Mouse (Mus musculus): ENCODE measurements around the gene Mdga1. TPM values are rescaled to one million over a fixed set of nuclear protein-coding genes. Genes with fewer than 3 reads are reported as not detected.

Mdga1 gene
- polyA plus RNA-seq, 1 experiment from 2014 or later = 1.9 TPM

DNA sequence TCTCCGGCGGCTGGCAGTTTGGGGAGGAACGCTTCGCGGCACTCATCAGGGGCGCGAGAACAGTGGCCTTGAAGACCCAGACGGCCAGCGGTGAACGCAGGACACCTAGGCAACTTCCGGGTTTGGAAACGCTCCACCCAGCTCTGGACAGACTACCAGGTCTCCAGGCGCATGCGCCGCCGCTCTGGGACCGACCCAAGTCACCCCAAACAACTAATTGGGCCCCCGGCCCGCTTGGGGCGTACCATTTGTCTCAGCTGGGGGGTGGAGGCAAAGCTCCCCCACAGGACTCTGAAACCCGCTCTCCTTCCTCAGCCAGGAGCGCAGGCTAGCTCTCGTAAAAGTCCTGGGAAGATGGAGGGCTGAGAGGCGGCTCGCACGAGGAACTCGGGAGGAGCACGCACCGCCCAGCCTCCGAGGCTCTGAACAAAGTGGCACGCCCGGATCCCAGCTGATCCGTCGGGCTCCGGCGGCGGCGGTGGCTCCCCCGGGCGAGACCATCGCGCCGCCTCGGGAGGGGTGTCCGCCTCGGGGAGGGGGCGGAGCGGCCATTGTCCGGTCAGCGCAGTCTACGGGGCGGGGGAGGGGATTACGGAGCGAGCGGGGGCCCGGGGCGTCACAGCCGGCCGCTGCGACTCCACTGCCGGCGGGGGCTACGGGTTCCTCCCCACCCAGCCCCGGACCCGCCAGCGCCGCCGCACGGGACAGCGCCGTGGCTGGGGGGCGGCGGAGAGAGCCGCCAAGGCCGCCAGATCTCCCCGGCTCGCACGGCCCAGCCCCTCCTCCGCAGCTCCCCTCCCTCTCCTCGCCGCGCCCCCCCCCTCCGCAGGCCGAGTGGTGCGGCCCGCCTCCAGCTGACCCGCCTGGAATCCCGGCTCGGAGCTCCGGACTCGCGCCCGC, 34.6 kb upstream of the Mdga1 start, which contains the start of gene Zfand3:
TSS of gene Zfand3 (plus strand) at position 531 of the 900 bp plus-strand sequence.
- H3K4me2 ChIP-seq (ENCODE audit: low read depth, severe bottlenecking) = peak within 1 kb of the TSS; percentile 73
- peak within 1 kb of the TSS; percentile 97 for H3K9ac ChIP-seq (ENCODE audit: low read length)
- H3K27me3 ChIP-seq (ENCODE audit: control insufficient read depth, insufficient read depth, low read length) = no peaks in the 10 kb centered on the region
- H3K27ac ChIP-seq (replicated peaks; ENCODE audit: low read depth, low read length) = peak within 1 kb of the TSS; percentile 99
- no peaks in the 10 kb centered on the region for H3K36me3 ChIP-seq (ENCODE audit: control insufficient read depth, insufficient read depth, low read length)
- no peaks in the 10 kb centered on the region for H3K9me3 ChIP-seq (ENCODE audit: control insufficient read depth, low read length)
- WGBS = under 1% methylated on average over 63 of the region's 93 CpGs
- H3K4me3 ChIP-seq (ENCODE audit: low read depth, low read length) = peak within 1 kb of the TSS; percentile 96
- peaks cover 20% of the 10 kb centered on the region for H3K4me1 ChIP-seq (ENCODE audit: control insufficient read depth, insufficient read depth, low read length)
- DNase-seq (ENCODE audit: low spot score) (peak; percentile 98), ATAC-seq (ENCODE audit: insufficient number of reproducible peaks, low FRiP score, low TSS enrichment, low read depth) (peak; percentile 92)

DNA sequence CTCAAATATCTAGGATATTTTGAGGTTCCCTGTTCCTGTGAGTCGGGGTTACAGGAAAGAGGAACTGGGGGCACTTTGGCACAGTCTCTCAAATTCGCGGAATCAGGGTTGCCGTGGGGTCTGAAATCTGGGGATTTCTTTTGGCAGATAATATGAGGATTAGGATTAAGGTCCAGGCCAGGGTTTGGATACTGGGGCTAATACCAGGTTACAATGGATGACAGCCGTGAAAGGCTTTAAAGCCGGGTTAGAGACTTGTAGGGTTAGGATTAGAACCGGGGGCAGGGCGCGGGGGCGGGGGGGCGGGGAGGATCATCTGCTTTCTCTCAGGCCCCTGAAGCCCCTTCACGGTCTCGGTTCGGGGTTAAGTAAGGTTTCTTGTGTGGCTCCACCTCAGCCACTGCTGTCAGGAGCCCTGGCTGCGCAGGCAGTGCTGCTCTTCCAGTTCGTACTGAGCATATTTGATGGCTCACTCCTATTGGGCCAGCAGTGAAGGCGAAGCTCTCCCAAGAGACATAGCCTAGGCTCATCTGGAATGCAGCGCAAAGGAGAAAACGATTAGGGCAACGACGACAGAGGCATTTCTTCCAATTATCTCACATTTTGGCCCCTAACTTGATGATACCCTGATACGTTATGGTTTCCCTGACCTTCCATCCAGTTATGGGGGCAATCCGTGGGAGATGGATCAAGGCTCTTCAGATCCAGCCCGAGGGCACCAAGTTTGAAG, 28.8 kb upstream of the Mdga1 start:
- 0 out of 2 replicates have a peak, but pooled peaks cover 2% of the 10 kb centered on the region for H3K4me1 ChIP-seq (ENCODE audit: control insufficient read depth, insufficient read depth, low read length)
- 81% methylated on average over 24 of the region's 24 CpGs for WGBS
- H3K4me3 ChIP-seq (ENCODE audit: low read depth, low read length) = no peak overlapping the region
- no peak overlapping the region for H3K4me2 ChIP-seq (ENCODE audit: low read depth, severe bottlenecking)
- no peaks in the 10 kb centered on the region for H3K9me3 ChIP-seq (ENCODE audit: control insufficient read depth, low read length)
- no peaks in the 10 kb centered on the region for H3K27me3 ChIP-seq (ENCODE audit: control insufficient read depth, insufficient read depth, low read length)
- no peaks in the 10 kb centered on the region for H3K36me3 ChIP-seq (ENCODE audit: control insufficient read depth, insufficient read depth, low read length)
- no peak for ATAC-seq (ENCODE audit: insufficient number of reproducible peaks, low FRiP score, low TSS enrichment, low read depth)
- H3K9ac ChIP-seq (ENCODE audit: low read length) = no peak overlapping the region
- DNase-seq (ENCODE audit: low spot score) = no peak
- H3K27ac ChIP-seq (replicated peaks; ENCODE audit: low read depth, low read length) = no peak overlapping the region

DNA sequence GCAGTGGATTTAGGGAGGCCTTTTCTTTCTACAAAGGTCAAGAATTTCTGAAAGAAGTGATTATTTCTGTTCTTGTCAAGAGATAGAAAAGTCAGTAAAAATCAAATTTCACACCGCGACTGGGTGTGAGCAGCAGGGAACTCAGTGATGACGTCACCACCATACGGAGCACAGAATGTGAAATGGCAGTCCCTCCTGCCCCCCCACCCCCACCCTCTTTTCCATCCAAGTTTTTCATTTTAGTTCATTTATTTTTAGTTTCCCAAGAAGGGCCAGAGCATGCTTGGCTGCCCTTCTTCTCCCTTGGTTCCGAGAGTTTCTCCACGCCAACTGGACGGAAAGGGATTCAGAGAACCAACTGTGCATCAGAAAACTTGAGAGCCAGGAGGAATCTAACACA, 27.8 kb upstream of the Mdga1 start:
- no peak for DNase-seq (ENCODE audit: low spot score)
- no peak overlapping the region for H3K4me2 ChIP-seq (ENCODE audit: low read depth, severe bottlenecking)
- whole genome bisulfite sequencing = 87% methylated on average over 7 of the region's 7 CpGs

DNA sequence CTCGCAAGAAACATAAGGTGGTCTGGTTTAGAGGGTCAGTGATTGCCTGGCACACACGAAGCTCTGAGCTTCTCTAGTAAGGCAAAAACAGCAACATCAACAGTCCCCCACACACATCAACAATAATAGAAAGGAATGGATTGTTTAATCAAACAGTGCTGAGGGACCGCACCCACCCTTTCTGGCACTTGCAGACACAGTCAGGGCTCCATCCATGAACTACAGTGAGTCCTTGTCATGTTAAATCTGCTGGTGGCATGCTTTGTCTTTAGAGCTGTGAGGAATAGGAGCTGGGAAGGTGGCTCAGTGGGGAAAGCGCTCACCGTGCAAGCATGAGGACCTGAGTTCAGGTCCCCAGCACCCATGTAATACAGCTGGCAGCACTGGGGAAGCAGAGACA, 26.1 kb upstream of the Mdga1 start:
- Histone ChIP-seq H3K4me1 (ENCODE audit: control insufficient read depth, insufficient read depth, low read length) (no peaks in the 10 kb centered on the region), H3K9me3 (ENCODE audit: control insufficient read depth, low read length) (no peaks in the 10 kb centered on the region), H3K4me3 (ENCODE audit: low read depth, low read length) (no peak overlapping the region), H3K9ac (ENCODE audit: low read length) (no peak overlapping the region), H3K27ac (replicated peaks; ENCODE audit: low read depth, low read length) (no peak overlapping the region), H3K4me2 (ENCODE audit: low read depth, severe bottlenecking) (no peak overlapping the region), H3K36me3 (ENCODE audit: control insufficient read depth, insufficient read depth, low read length) (no peaks in the 10 kb centered on the region), H3K27me3 (ENCODE audit: control insufficient read depth, insufficient read depth, low read length) (no peaks in the 10 kb centered on the region)
- DNase-seq (ENCODE audit: low spot score) (no peak), ATAC-seq (ENCODE audit: insufficient number of reproducible peaks, low FRiP score, low TSS enrichment, low read depth) (no peak)
- 88% methylated on average over 5 of the region's 5 CpGs for WGBS

More for the DNA sequence above, 27.8 kb upstream of the Mdga1 start:
- Histone ChIP-seq H3K27ac (replicated peaks; ENCODE audit: low read depth, low read length) (no peak overlapping the region), H3K9ac (ENCODE audit: low read length) (no peak overlapping the region), H3K4me1 (ENCODE audit: control insufficient read depth, insufficient read depth, low read length) (no peaks in the 10 kb centered on the region), H3K4me3 (ENCODE audit: low read depth, low read length) (no peak overlapping the region), H3K9me3 (ENCODE audit: control insufficient read depth, low read length) (no peaks in the 10 kb centered on the region), H3K27me3 (ENCODE audit: control insufficient read depth, insufficient read depth, low read length) (no peaks in the 10 kb centered on the region), H3K36me3 (ENCODE audit: control insufficient read depth, insufficient read depth, low read length) (no peaks in the 10 kb centered on the region)
- no peak for ATAC-seq (ENCODE audit: insufficient number of reproducible peaks, low FRiP score, low TSS enrichment, low read depth)

DNA sequence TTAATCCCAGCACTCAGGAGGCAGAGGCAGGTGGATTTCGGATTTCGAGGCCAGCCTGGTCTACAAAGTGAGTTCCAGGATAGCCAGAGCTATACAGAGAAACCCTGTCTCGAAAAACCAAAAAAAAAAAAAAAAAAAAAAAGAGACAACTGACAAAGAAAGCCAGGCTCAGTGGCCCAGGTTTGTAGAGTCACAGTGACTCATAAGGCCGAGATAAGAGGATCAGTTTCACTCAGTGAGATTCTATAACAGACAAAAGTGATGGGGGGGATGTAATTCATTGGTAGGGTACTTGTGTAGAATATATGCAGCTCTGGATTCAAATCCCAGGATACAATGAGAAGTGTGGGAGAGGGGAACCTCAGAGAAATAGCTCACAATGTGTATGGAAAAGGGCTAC, 24.6 kb upstream of the Mdga1 start:
- DNase-seq (ENCODE audit: low spot score) (no peak), ATAC-seq (ENCODE audit: insufficient number of reproducible peaks, low FRiP score, low TSS enrichment, low read depth) (no peak)
- Histone ChIP-seq H3K4me2 (ENCODE audit: low read depth, severe bottlenecking) (no peak overlapping the region), H3K27me3 (ENCODE audit: control insufficient read depth, insufficient read depth, low read length) (no peaks in the 10 kb centered on the region), H3K9ac (ENCODE audit: low read length) (no peak overlapping the region), H3K4me1 (ENCODE audit: control insufficient read depth, insufficient read depth, low read length) (no peaks in the 10 kb centered on the region), H3K9me3 (ENCODE audit: control insufficient read depth, low read length) (no peaks in the 10 kb centered on the region), H3K27ac (replicated peaks; ENCODE audit: low read depth, low read length) (no peak overlapping the region), H3K4me3 (ENCODE audit: low read depth, low read length) (no peak overlapping the region), H3K36me3 (ENCODE audit: control insufficient read depth, insufficient read depth, low read length) (no peaks in the 10 kb centered on the region)
- WGBS = 81% methylated on average over 4 of the region's 4 CpGs

DNA sequence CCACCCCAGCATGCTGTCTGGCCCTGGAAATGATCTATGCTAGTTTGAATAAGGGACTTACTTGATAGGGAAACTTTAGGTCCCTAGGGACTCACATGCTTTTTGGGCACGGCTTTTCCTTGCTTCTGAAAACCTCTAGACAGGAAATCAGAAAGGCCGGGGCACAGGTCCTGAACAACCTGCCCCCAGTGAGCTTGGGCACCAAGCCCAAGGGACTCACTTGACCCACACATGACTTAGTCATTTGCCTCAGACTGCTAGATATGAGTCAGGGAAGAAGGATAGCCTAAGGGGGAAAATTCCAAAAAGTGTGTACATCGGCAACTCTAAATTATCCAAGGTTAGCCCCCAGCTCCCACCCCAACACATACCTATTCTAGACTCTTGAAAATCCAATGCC, 24.1 kb upstream of the Mdga1 start:
- H3K4me1 ChIP-seq (ENCODE audit: control insufficient read depth, insufficient read depth, low read length) = no peaks in the 10 kb centered on the region
- no peak overlapping the region for H3K4me2 ChIP-seq (ENCODE audit: low read depth, severe bottlenecking)
- no peak overlapping the region for H3K4me3 ChIP-seq (ENCODE audit: low read depth, low read length)
- no peak overlapping the region for H3K9ac ChIP-seq (ENCODE audit: low read length)
- H3K27me3 ChIP-seq (ENCODE audit: control insufficient read depth, insufficient read depth, low read length) = no peaks in the 10 kb centered on the region
- H3K27ac ChIP-seq (replicated peaks; ENCODE audit: low read depth, low read length) = no peak overlapping the region
- DNase-seq (ENCODE audit: low spot score) = no peak
- H3K9me3 ChIP-seq (ENCODE audit: control insufficient read depth, low read length) = no peaks in the 10 kb centered on the region
- 82% methylated on average over 3 of the region's 3 CpGs for WGBS
- no peak for ATAC-seq (ENCODE audit: insufficient number of reproducible peaks, low FRiP score, low TSS enrichment, low read depth)
- no peaks in the 10 kb centered on the region for H3K36me3 ChIP-seq (ENCODE audit: control insufficient read depth, insufficient read depth, low read length)

DNA sequence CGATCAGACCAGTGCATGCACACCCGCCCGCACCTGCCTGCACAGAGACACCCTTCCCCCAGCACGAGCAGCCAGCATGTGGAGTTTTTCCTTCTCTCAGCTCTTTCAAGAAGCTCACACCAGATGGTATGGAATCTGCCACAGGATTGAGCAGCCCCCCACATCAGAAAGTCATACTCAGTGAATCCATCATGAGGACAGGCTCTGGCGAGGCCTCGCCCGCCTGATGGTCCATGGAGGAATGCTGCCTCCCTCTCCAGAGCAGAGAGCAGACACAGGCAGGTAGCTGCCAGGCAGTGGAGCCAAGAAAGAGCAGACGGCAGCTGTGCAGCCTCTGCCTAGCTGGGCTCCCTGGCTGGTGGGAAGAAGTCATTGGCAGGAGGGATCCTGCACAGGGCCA, 23.6 kb upstream of the Mdga1 start:
- H3K4me3 ChIP-seq (ENCODE audit: low read depth, low read length) = no peak overlapping the region
- ATAC-seq (ENCODE audit: insufficient number of reproducible peaks, low FRiP score, low TSS enrichment, low read depth) = no peak
- WGBS = 76% methylated on average over 8 of the region's 8 CpGs
- no peak overlapping the region for H3K27ac ChIP-seq (replicated peaks; ENCODE audit: low read depth, low read length)
- no peaks in the 10 kb centered on the region for H3K27me3 ChIP-seq (ENCODE audit: control insufficient read depth, insufficient read depth, low read length)
- no peak overlapping the region for H3K4me2 ChIP-seq (ENCODE audit: low read depth, severe bottlenecking)
- DNase-seq (ENCODE audit: low spot score) = no peak
- H3K9me3 ChIP-seq (ENCODE audit: control insufficient read depth, low read length) = no peaks in the 10 kb centered on the region
- H3K4me1 ChIP-seq (ENCODE audit: control insufficient read depth, insufficient read depth, low read length) = no peaks in the 10 kb centered on the region
- H3K36me3 ChIP-seq (ENCODE audit: control insufficient read depth, insufficient read depth, low read length) = no peaks in the 10 kb centered on the region
- no peak overlapping the region for H3K9ac ChIP-seq (ENCODE audit: low read length)

DNA sequence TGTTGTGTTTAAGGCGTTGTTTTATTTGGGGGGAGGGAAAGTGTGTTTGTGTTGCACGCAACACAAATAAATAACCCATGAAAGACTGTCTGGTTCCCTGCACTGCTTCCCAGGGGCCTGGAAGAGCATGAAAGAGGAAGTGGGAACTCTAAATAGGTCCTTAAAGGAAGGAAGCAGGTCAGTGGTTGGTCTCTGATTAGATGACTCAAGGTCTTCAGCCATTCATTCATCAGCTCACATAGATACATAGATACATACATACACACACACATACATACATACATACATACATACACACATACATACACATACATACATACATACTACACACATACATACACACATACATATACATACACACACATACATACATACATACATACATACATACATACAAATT, 21.0 kb upstream of the Mdga1 start:
- ATAC-seq (ENCODE audit: insufficient number of reproducible peaks, low FRiP score, low TSS enrichment, low read depth) (no peak), DNase-seq (ENCODE audit: low spot score) (no peak)
- no peak overlapping the region for H3K4me3 ChIP-seq (ENCODE audit: low read depth, low read length)
- H3K9me3 ChIP-seq (ENCODE audit: control insufficient read depth, low read length) = no peaks in the 10 kb centered on the region
- 94% methylated on average over 2 of the region's 2 CpGs for WGBS
- H3K36me3 ChIP-seq (ENCODE audit: control insufficient read depth, insufficient read depth, low read length) = no peaks in the 10 kb centered on the region
- H3K9ac ChIP-seq (ENCODE audit: low read length) = no peak overlapping the region
- no peaks in the 10 kb centered on the region for H3K4me1 ChIP-seq (ENCODE audit: control insufficient read depth, insufficient read depth, low read length)
- no peaks in the 10 kb centered on the region for H3K27me3 ChIP-seq (ENCODE audit: control insufficient read depth, insufficient read depth, low read length)
- no peak overlapping the region for H3K4me2 ChIP-seq (ENCODE audit: low read depth, severe bottlenecking)
- no peak overlapping the region for H3K27ac ChIP-seq (replicated peaks; ENCODE audit: low read depth, low read length)

Data from limb, embryonic 11.5 days (tissue).